In the genomic region with DNA sequence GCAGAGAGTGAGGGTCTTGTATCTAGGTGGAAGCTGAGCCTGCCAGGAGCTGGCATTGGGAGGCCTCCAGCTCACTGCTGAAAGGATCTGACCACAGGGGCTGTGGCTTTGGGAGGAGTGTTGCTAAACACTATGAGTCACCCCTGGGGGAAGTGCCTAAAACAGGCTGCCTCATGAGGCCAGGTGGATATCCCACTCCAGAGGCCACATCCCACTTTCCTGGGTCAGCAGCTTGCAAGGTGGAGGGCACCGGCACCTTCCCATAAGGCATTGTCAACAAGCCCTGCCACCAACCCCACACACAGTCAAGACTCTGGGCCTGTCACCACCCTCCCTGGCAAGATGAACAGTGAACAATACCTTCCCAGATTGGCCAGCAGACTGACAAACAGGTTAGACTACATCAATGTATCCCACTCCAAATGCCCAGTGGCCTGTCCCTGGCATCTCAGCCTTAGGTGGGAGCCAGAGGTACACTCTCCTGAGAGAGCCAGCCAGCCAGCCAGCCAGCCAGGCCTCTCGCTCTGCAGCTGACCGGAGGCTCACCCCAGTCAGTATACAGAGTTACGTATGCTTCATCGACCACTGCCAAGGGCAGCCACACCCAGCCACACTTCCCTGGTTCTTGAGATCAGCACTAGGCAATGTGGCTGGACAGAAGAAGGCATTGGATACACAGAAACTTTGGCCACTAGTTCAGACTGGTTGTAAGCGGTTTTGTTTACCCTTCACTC, we compare ENCODE assay signal across 8 mouse cellular contexts. TPM values are rescaled to one million over a fixed set of nuclear protein-coding genes. Genes with fewer than 3 reads are reported as not detected.
DNase-seq lines count a peak whose midpoint lies in the region; ATAC-seq lines count a peak whose summit lies in the region.

No protein-coding gene starts in this region.

- H3K4me1 ChIP-seq in midbrain, embryonic 12.5 days: peaks cover 53% of the 10 kb centered on the region
- peaks cover 9% of the 10 kb centered on the region for H3K4me1 ChIP-seq in midbrain, embryonic 11.5 days (ENCODE audit: control insufficient read depth, insufficient read depth, low read length)
- H3K4me1 ChIP-seq in embryonic facial prominence, embryonic 15.5 days: peaks cover 94% of the 10 kb centered on the region
- H3K4me1 ChIP-seq in liver, embryonic 12.5 days: peaks cover 75% of the 10 kb centered on the region

- WGBS in midbrain, embryonic 12.5 days: 65% methylated on average over 6 of the region's 6 CpGs
- 71% methylated on average over 6 of the region's 6 CpGs for whole genome bisulfite sequencing in midbrain, embryonic 11.5 days
- 57% methylated on average over 6 of the region's 6 CpGs for WGBS in embryonic facial prominence, embryonic 15.5 days
- WGBS in liver, embryonic 12.5 days (ENCODE audit: insufficient replicate concordance): 64% methylated on average over 6 of the region's 6 CpGs

- no peak overlapping the region for H3K4me3 ChIP-seq in midbrain, embryonic 12.5 days
- H3K4me3 ChIP-seq in midbrain, embryonic 11.5 days (ENCODE audit: low read depth, low read length): no peak overlapping the region
- no peak overlapping the region for H3K4me3 ChIP-seq in embryonic facial prominence, embryonic 15.5 days (replicated peaks)
- no peak overlapping the region for H3K4me3 ChIP-seq in liver, embryonic 12.5 days

- no peaks in the 10 kb centered on the region for H3K9me3 ChIP-seq in midbrain, embryonic 12.5 days
- no peaks in the 10 kb centered on the region for H3K9me3 ChIP-seq in midbrain, embryonic 11.5 days (ENCODE audit: control insufficient read depth, low read length)
- no peaks in the 10 kb centered on the region for H3K9me3 ChIP-seq in embryonic facial prominence, embryonic 15.5 days (replicated peaks)
- H3K9me3 ChIP-seq in liver, embryonic 12.5 days (replicated peaks): no peaks in the 10 kb centered on the region

- DNase-seq in midbrain, embryonic 11.5 days (ENCODE audit: low spot score, missing footprints): no peak
- DNase-seq in retina, embryonic 14.5 days (ENCODE audit: low spot score): peak; percentile 63
- no peak for DNase-seq in thymus, postnatal 14 days
- DNase-seq in layer of hippocampus, adult 18-20 months (ENCODE audit: low spot score in 2 of 2): no peak
- DNase-seq in embryo, embryonic 11 days: no peak

- H3K36me3 ChIP-seq in midbrain, embryonic 12.5 days: peaks cover 10% of the 10 kb centered on the region
- H3K36me3 ChIP-seq in midbrain, embryonic 11.5 days (ENCODE audit: control insufficient read depth, insufficient read depth, low read length): peaks cover 3% of the 10 kb centered on the region
- H3K36me3 ChIP-seq in embryonic facial prominence, embryonic 15.5 days: peaks cover 10% of the 10 kb centered on the region
- H3K36me3 ChIP-seq in liver, embryonic 12.5 days: peaks cover 28% of the 10 kb centered on the region

- H3K27ac ChIP-seq in midbrain, embryonic 12.5 days (replicated peaks): 0 out of 2 replicates have a peak overlapping the region, but pooled peaks have one; percentile 20
- H3K27ac ChIP-seq in midbrain, embryonic 11.5 days (ENCODE audit: low read depth, low read length): no peak overlapping the region; the same call in 1 of the 2 replicates
- peak overlapping the region; percentile 69 for H3K27ac ChIP-seq in embryonic facial prominence, embryonic 15.5 days (replicated peaks)
- peak overlapping the region; percentile 54 for H3K27ac ChIP-seq in liver, embryonic 12.5 days

- no peak for ATAC-seq in midbrain, embryonic 12.5 days (ENCODE audit: low FRiP score, low read depth)
- no peak for ATAC-seq in midbrain, embryonic 11.5 days (ENCODE audit: low FRiP score)
- ATAC-seq in embryonic facial prominence, embryonic 15.5 days (ENCODE audit: insufficient number of reproducible peaks, low FRiP score, low TSS enrichment, low read depth): no peak
- peak; percentile 31; the same call in 1 of the 2 replicates for ATAC-seq in liver, embryonic 12.5 days

- H3K27me3 ChIP-seq in midbrain, embryonic 12.5 days: no peaks in the 10 kb centered on the region
- no peaks in the 10 kb centered on the region for H3K27me3 ChIP-seq in midbrain, embryonic 11.5 days (ENCODE audit: control insufficient read depth, insufficient read depth, low read length)
- no peaks in the 10 kb centered on the region for H3K27me3 ChIP-seq in embryonic facial prominence, embryonic 15.5 days
- H3K27me3 ChIP-seq in liver, embryonic 12.5 days (replicated peaks): no peaks in the 10 kb centered on the region

- no peak overlapping the region for H3K4me2 ChIP-seq in midbrain, embryonic 12.5 days (replicated peaks)
- H3K4me2 ChIP-seq in midbrain, embryonic 11.5 days: no peak overlapping the region
- H3K4me2 ChIP-seq in embryonic facial prominence, embryonic 15.5 days (replicated peaks): no peak overlapping the region
- peak overlapping the region; percentile 23; the same call in 1 of the 2 replicates for H3K4me2 ChIP-seq in liver, embryonic 12.5 days

- peak overlapping the region; percentile 20; the same call in 1 of the 2 replicates for H3K9ac ChIP-seq in midbrain, embryonic 12.5 days (replicated peaks)
- no peak overlapping the region for H3K9ac ChIP-seq in midbrain, embryonic 11.5 days (ENCODE audit: low read length)
- H3K9ac ChIP-seq in embryonic facial prominence, embryonic 15.5 days: no peak overlapping the region
- no peak overlapping the region for H3K9ac ChIP-seq in liver, embryonic 12.5 days

RNA-seq across cellular contexts. Expression of gene Cdc42ep4, which starts 17.9 kb away (rescaled TPM):
- polyA plus RNA-seq in midbrain, embryonic 12.5 days (2016; fragmentation: Nextera tagmentation; extraction: Ambion mirVana): 102 and 104 TPM in 2 replicates
- polyA plus RNA-seq in midbrain, embryonic 11.5 days (2014; fragmentation: Nextera tagmentation; extraction: Ambion mirVana): 54.6 and 60.4 TPM in 2 replicates
- polyA plus RNA-seq in embryonic facial prominence, embryonic 15.5 days (2015; fragmentation: Nextera tagmentation; extraction: Ambion mirVana): 82.2 and 86.2 TPM in 2 replicates
- polyA plus RNA-seq in liver, embryonic 12.5 days (2016; fragmentation: Nextera tagmentation; extraction: Ambion mirVana): 21.1 and 21.9 TPM in 2 replicates
- 10 to 100 TPM; 32.4 to 32.7 TPM for total RNA-seq in layer of hippocampus, adult 18-20 months (2021)

RNA-seq across cellular contexts. Expression of gene Cpsf4l, which starts 24.0 kb away (rescaled TPM):
- polyA plus RNA-seq in midbrain, embryonic 12.5 days (2016; fragmentation: Nextera tagmentation; extraction: Ambion mirVana): 0.48 and 0.50 TPM in 2 replicates
- polyA plus RNA-seq in midbrain, embryonic 11.5 days (2014; fragmentation: Nextera tagmentation; extraction: Ambion mirVana): 0.30 and 0.57 TPM in 2 replicates
- polyA plus RNA-seq in embryonic facial prominence, embryonic 15.5 days (2015; fragmentation: Nextera tagmentation; extraction: Ambion mirVana): 1.6 and 2.1 TPM in 2 replicates
- 0.20 TPM in 1 of 2 replicates, not detected in the other for polyA plus RNA-seq in liver, embryonic 12.5 days (2016; fragmentation: Nextera tagmentation; extraction: Ambion mirVana)
- total RNA-seq in layer of hippocampus, adult 18-20 months (2021): not detected

RNA-seq across cellular contexts. Expression of gene D11Wsu47e, which starts 49.6 kb away (rescaled TPM):
- 24.3 and 26.2 TPM in 2 replicates for polyA plus RNA-seq in midbrain, embryonic 12.5 days (2016; fragmentation: Nextera tagmentation; extraction: Ambion mirVana)
- polyA plus RNA-seq in midbrain, embryonic 11.5 days (2014; fragmentation: Nextera tagmentation; extraction: Ambion mirVana): 23.3 and 23.4 TPM in 2 replicates
- 19.2 and 19.6 TPM in 2 replicates for polyA plus RNA-seq in embryonic facial prominence, embryonic 15.5 days (2015; fragmentation: Nextera tagmentation; extraction: Ambion mirVana)
- polyA plus RNA-seq in liver, embryonic 12.5 days (2016; fragmentation: Nextera tagmentation; extraction: Ambion mirVana): 14.8 and 16.0 TPM in 2 replicates
- 10 to 100 TPM; 13.1 to 13.8 TPM for total RNA-seq in layer of hippocampus, adult 18-20 months (2021)

RNA-seq across cellular contexts. Expression of gene Fam104a, which starts 49.8 kb away (rescaled TPM):
- polyA plus RNA-seq in midbrain, embryonic 12.5 days (2016; fragmentation: Nextera tagmentation; extraction: Ambion mirVana): 49.5 and 50.5 TPM in 2 replicates
- 50.9 and 54.6 TPM in 2 replicates for polyA plus RNA-seq in midbrain, embryonic 11.5 days (2014; fragmentation: Nextera tagmentation; extraction: Ambion mirVana)
- polyA plus RNA-seq in embryonic facial prominence, embryonic 15.5 days (2015; fragmentation: Nextera tagmentation; extraction: Ambion mirVana): 48.6 and 49.5 TPM in 2 replicates
- 56.1 and 58.5 TPM in 2 replicates for polyA plus RNA-seq in liver, embryonic 12.5 days (2016; fragmentation: Nextera tagmentation; extraction: Ambion mirVana)
- 10 to 100 TPM; 31.1 to 33.6 TPM for total RNA-seq in layer of hippocampus, adult 18-20 months (2021)
